Mouse (Mus musculus) bone marrow, adult 2 months (tissue): ENCODE measurements at regions not wholly inside any gene's neighbourhood (a gene's known extent, or its start where the extent isn't known, plus 50 kb on each side); places are given as distances from the start of the nearest gene placed in this dataset.

Experiments
- H3K27ac ChIP-seq: fragments of 200-500 bp; 2 replicates; pipeline ENCODE4 v1.5.1; 2012; ENCODE audit warnings: low read depth, mild to moderate bottlenecking, control low read depth, inconsistent platforms, low read length; ENCODE audit not compliant: control insufficient read depth, poor library complexity, insufficient read depth
- H3K4me1 ChIP-seq: fragments of 200-500 bp; 2 replicates; pipeline ENCODE4 v1.6.1; 2011; ENCODE audit warnings: low read length; ENCODE audit not compliant: control insufficient read depth, insufficient read depth
- H3K4me3 ChIP-seq: fragments of 200-500 bp; replicated peaks from 2 replicates; pipeline ENCODE3; 2011; ENCODE audit warnings: mild to moderate bottlenecking, low read depth, low read length, control low read depth; ENCODE audit not compliant: control insufficient read depth
- CTCF ChIP-seq: fragments of 200-500 bp; IDR thresholded peaks from 2 replicates; pipeline ENCODE4 v1.5.1; 2011; ENCODE audit warnings: low read length, control low read depth; ENCODE audit not compliant: control insufficient read depth, insufficient read depth
- POLR2A ChIP-seq: fragments of 200-500 bp; IDR thresholded peaks from 2 replicates; pipeline ENCODE4 v1.6.1; 2011; ENCODE audit warnings: low read depth, mild to moderate bottlenecking, control low read depth, low read length, borderline replicate concordance; ENCODE audit not compliant: control insufficient read depth
- WGBS: fragments of 180-500 bp; shearing (Covaris S2); methylation state at CpG from one replicate; pipeline ENCODE4 v1.1.7; 2018; 5-methylcytosine and 5-hydroxymethylcytosine counted together

- Histone ChIP-seq H3K27ac (no peak overlapping the region), H3K4me3 (no peak overlapping the region), H3K4me1 (no peaks in the 10 kb centered on the region)
- TF ChIP-seq POLR2A (no peak), CTCF (no peak)
- 2% methylated on average over 4 of the region's 4 CpGs for WGBS
Observed at GRCm38 (mm10) chr14:48330965-48331622, 114.8 kb upstream of the Tmem260 start.

GRCm38 (mm10) chr14:48331623-48332000, 114.3 kb upstream of the Tmem260 start:
- Histone ChIP-seq H3K4me1 (no peaks in the 10 kb centered on the region), H3K4me3 (no peak overlapping the region), H3K27ac (no peak overlapping the region)
- WGBS: 43% methylated on average over 2 of the region's 2 CpGs
- TF ChIP-seq CTCF (no peak), POLR2A (no peak)

GRCm38 (mm10) chr14:48332193-48332592, 113.7 kb upstream of the Tmem260 start:
- 28% methylated on average over 2 of the region's 2 CpGs for WGBS
- no peak overlapping the region for H3K27ac ChIP-seq
- TF ChIP-seq POLR2A (no peak), CTCF (no peak)
- H3K4me1 ChIP-seq: no peaks in the 10 kb centered on the region
- no peak overlapping the region for H3K4me3 ChIP-seq

- Histone ChIP-seq H3K4me3 (no peak overlapping the region), H3K4me1 (no peaks in the 10 kb centered on the region), H3K27ac (no peak overlapping the region)
- WGBS: 36% methylated on average over 4 of the region's 4 CpGs
- no peak for TF ChIP-seq CTCF
- TF ChIP-seq POLR2A: no peak
Observed at GRCm38 (mm10) chr14:48332660-48333059, 113.3 kb upstream of the Tmem260 start.

GRCm38 (mm10) chr14:48334106-48334809, 111.7 kb upstream of the Tmem260 start:
- H3K27ac ChIP-seq: no peak overlapping the region
- H3K4me3 ChIP-seq: no peak overlapping the region
- TF ChIP-seq POLR2A (no peak), CTCF (no peak)
- WGBS: 52% methylated on average over 8 of the region's 8 CpGs
- no peaks in the 10 kb centered on the region for H3K4me1 ChIP-seq

- WGBS: 79% methylated on average over 4 of the region's 4 CpGs
- no peak overlapping the region for H3K27ac ChIP-seq
- no peak for TF ChIP-seq POLR2A
- no peak for TF ChIP-seq CTCF
- no peaks in the 10 kb centered on the region for H3K4me1 ChIP-seq
- H3K4me3 ChIP-seq: no peak overlapping the region
Observed at GRCm38 (mm10) chr14:48339434-48339833, 106.5 kb upstream of the Tmem260 start.

DNA sequence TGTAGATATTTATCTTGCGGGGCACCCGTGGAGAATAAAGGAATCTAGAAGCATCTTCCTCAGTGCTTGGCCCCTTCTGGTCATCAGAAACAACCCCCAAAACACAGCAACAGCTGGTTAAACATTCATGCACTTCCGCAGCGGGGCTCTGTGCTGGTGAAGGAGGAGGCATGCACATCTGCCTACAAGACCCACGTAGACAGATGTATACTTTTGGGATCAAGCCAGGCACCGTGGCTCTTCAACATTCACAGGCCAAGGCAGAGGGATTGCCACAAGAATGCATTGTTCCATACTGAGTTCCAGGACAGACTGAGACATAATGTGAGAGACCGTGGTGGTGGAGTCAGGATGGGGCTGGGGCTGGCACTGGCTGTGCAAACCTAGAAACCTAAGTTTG, 103.0 kb upstream of the Tmem260 start:
- 82% methylated on average over 7 of the region's 7 CpGs for WGBS

DNA sequence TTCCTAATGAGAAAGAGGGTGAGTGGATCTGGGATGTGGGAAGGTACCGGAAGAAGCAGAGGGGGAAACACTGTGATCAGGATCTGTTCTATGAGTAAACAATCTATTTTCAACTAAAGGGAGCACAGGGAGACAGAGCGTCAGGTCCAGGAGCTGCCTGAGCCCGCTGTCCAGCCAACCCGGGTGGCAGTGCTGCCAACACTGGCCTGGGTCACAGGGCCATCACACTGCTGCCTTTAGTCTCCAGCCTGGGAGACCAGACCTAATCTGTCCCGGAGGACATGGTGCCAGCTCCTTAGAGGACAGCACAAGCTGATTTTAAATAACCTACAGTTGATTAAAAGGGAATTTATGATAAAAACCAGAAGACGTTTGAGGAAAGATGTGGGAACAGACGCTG, 100.0 kb upstream of the Tmem260 start:
- WGBS: 87% methylated on average over 7 of the region's 7 CpGs
- TF ChIP-seq POLR2A: no peak
- TF ChIP-seq CTCF: no peak
- Histone ChIP-seq H3K4me1 (no peaks in the 10 kb centered on the region), H3K4me3 (no peak overlapping the region), H3K27ac (no peak overlapping the region)

More for the DNA sequence above, 103.0 kb upstream of the Tmem260 start:
- Histone ChIP-seq H3K27ac (no peak overlapping the region), H3K4me1 (no peaks in the 10 kb centered on the region), H3K4me3 (no peak overlapping the region)
- TF ChIP-seq POLR2A: no peak
- TF ChIP-seq CTCF: no peak

- TF ChIP-seq CTCF (no peak), POLR2A (no peak)
- WGBS: 89% methylated on average over 9 of the region's 9 CpGs
- Histone ChIP-seq H3K27ac (no peak overlapping the region), H3K4me3 (no peak overlapping the region), H3K4me1 (no peaks in the 10 kb centered on the region)
Observed at GRCm38 (mm10) chr14:48349392-48350044, 96.4 kb upstream of the Tmem260 start.
